Mouse (Mus musculus) limb, embryonic 13.5 days (tissue): Measurements from ENCODE around the gene Scyl2. TPM values are rescaled to one million over a fixed set of nuclear protein-coding genes. Genes with fewer than 3 reads are reported as not detected.
"Not testable (repeated sequence)": the region's sequence is repeated elsewhere in the genome, so short reads cannot be mapped to it uniquely, and the experiment has no call there.

Experiments
- ATAC-seq: fragments of 200-750 bp; cut with Nextera tagmentation; 2 replicates; pipeline ENCODE4 v1.8.0; 2017; ENCODE audit warnings: low read depth, moderate number of reproducible peaks, moderate TSS enrichment; ENCODE audit not compliant: low FRiP score
- H3K27ac ChIP-seq: fragments of 300-500 bp; sonication (generic); 2 replicates; pipeline ENCODE4 v1.5.1; 2015; ENCODE audit warnings: inconsistent platforms, mild to moderate bottlenecking, moderate library complexity
- H3K27me3 ChIP-seq: fragments of 300-500 bp; sonication (generic); 2 replicates; pipeline ENCODE4 v1.6.1; 2015; ENCODE audit warnings: mild to moderate bottlenecking, inconsistent platforms
- H3K36me3 ChIP-seq: fragments of 300-500 bp; sonication (generic); 2 replicates; pipeline ENCODE4 v1.6.1; 2015; ENCODE audit warnings: inconsistent platforms, mild to moderate bottlenecking, moderate library complexity
- H3K4me1 ChIP-seq: fragments of 300-500 bp; sonication (generic); 2 replicates; pipeline ENCODE4 v1.6.1; 2015; ENCODE audit warnings: inconsistent platforms
- H3K4me2 ChIP-seq: fragments of 300-500 bp; sonication (generic); replicated peaks from 2 replicates; pipeline ENCODE4 v1.6.1; 2015; ENCODE audit warnings: inconsistent platforms, mild to moderate bottlenecking, moderate library complexity
- H3K4me3 ChIP-seq: fragments of 300-500 bp; sonication (generic); 2 replicates; pipeline ENCODE4 v1.5.1; 2015; ENCODE audit warnings: moderate library complexity, mild to moderate bottlenecking, inconsistent platforms
- H3K9ac ChIP-seq: fragments of 300-500 bp; sonication (generic); 2 replicates; pipeline ENCODE4 v1.6.1; 2015; ENCODE audit warnings: mild to moderate bottlenecking, inconsistent platforms
- H3K9me3 ChIP-seq: fragments of 300-500 bp; sonication (generic); 2 replicates; pipeline ENCODE4 v1.6.1; 2016; ENCODE audit warnings: inconsistent platforms
- WGBS: fragments of 180-500 bp; shearing (Covaris S2); methylation state at CpG from one replicate; pipeline ENCODE4 v1.1.7; 2015; 5-methylcytosine and 5-hydroxymethylcytosine counted together
- polyA plus RNA-seq: library from polyadenylated mRNA; unstranded; fragments of >200 nt; fragmentation: Nextera tagmentation; extraction: Ambion mirVana; gene quantifications from 2 replicates; pipeline ENCODE4 v1.2.1, GENCODE M21; 2015

The Scyl2 gene
- polyA plus RNA-seq, 1 experiment from 2014 or later: 8.0 TPM

GRCm38 (mm10) chr10:89676609-89677008 is 9.5 kb downstream of the Scyl2 start:
- Histone ChIP-seq H3K9ac (no peak overlapping the region), H3K36me3 (peaks cover 6% of the 10 kb centered on the region; the same call in 1 of the 2 replicates), H3K9me3 (no peaks in the 10 kb centered on the region), H3K4me3 (no peak overlapping the region), H3K27ac (no peak overlapping the region), H3K4me1 (no peaks in the 10 kb centered on the region), H3K4me2 (no peak overlapping the region), H3K27me3 (no peaks in the 10 kb centered on the region)
- WGBS: 77% methylated on average over 4 of the region's 4 CpGs
- no peak for ATAC-seq

- 94% methylated on average over 5 of the region's 5 CpGs for WGBS
- not testable (repeated sequence) for H3K4me3 ChIP-seq, H3K27me3 ChIP-seq, H3K4me2 ChIP-seq, H3K9me3 ChIP-seq, H3K36me3 ChIP-seq, H3K4me1 ChIP-seq, ATAC-seq, H3K27ac ChIP-seq, H3K9ac ChIP-seq
Observed at GRCm38 (mm10) chr10:89670371-89670770, 15.7 kb downstream of the Scyl2 start.

GRCm38 (mm10) chr10:89667571-89667970 is 18.5 kb downstream of the Scyl2 start:
- H3K27me3 ChIP-seq: no peaks in the 10 kb centered on the region
- H3K4me1 ChIP-seq: no peaks in the 10 kb centered on the region
- H3K9ac ChIP-seq: no peak overlapping the region
- ATAC-seq: no peak
- H3K4me2 ChIP-seq: no peak overlapping the region
- no peak overlapping the region for H3K27ac ChIP-seq
- H3K9me3 ChIP-seq: no peaks in the 10 kb centered on the region
- H3K36me3 ChIP-seq: peaks cover 3% of the 10 kb centered on the region
- no peak overlapping the region for H3K4me3 ChIP-seq
- 86% methylated on average over 7 of the region's 7 CpGs for WGBS

GRCm38 (mm10) chr10:89665679-89666078 is 20.4 kb downstream of the Scyl2 start:
- Histone ChIP-seq H3K9ac (no peak overlapping the region), H3K4me1 (no peaks in the 10 kb centered on the region), H3K27ac (no peak overlapping the region), H3K4me2 (no peak overlapping the region), H3K36me3 (peaks cover 15% of the 10 kb centered on the region), H3K27me3 (no peaks in the 10 kb centered on the region), H3K9me3 (no peaks in the 10 kb centered on the region), H3K4me3 (no peak overlapping the region)
- no peak for ATAC-seq
- WGBS: 92% methylated on average over 9 of the region's 9 CpGs

GRCm38 (mm10) chr10:89664977-89665645 is 21.0 kb downstream of the Scyl2 start:
- Histone ChIP-seq H3K4me1 (no peaks in the 10 kb centered on the region), H3K9me3 (no peaks in the 10 kb centered on the region), H3K36me3 (peaks cover 19% of the 10 kb centered on the region), H3K9ac (no peak overlapping the region), H3K4me2 (no peak overlapping the region), H3K27me3 (no peaks in the 10 kb centered on the region), H3K4me3 (no peak overlapping the region), H3K27ac (no peak overlapping the region)
- ATAC-seq: no peak
- 93% methylated on average over 8 of the region's 8 CpGs for WGBS

GRCm38 (mm10) chr10:89656366-89656765 is 29.7 kb downstream of the Scyl2 start:
- Histone ChIP-seq H3K36me3 (peaks cover 76% of the 10 kb centered on the region), H3K27me3 (no peaks in the 10 kb centered on the region), H3K4me3 (no peak overlapping the region), H3K27ac (no peak overlapping the region), H3K9ac (no peak overlapping the region), H3K4me1 (no peaks in the 10 kb centered on the region), H3K9me3 (no peaks in the 10 kb centered on the region), H3K4me2 (no peak overlapping the region)
- 86% methylated on average over 5 of the region's 5 CpGs for WGBS
- no peak for ATAC-seq

- no peak overlapping the region for H3K9ac ChIP-seq
- H3K4me3 ChIP-seq: no peak overlapping the region
- peaks cover 72% of the 10 kb centered on the region for H3K36me3 ChIP-seq
- no peak for ATAC-seq
- 84% methylated on average over 8 of the region's 8 CpGs for WGBS
- no peak overlapping the region for H3K4me2 ChIP-seq
- H3K27ac ChIP-seq: no peak overlapping the region
- no peaks in the 10 kb centered on the region for H3K27me3 ChIP-seq
- H3K9me3 ChIP-seq: no peaks in the 10 kb centered on the region
- no peaks in the 10 kb centered on the region for H3K4me1 ChIP-seq
Observed at GRCm38 (mm10) chr10:89652912-89653311, 33.2 kb downstream of the Scyl2 start.

GRCm38 (mm10) chr10:89651691-89652090 is 34.4 kb downstream of the Scyl2 start:
- Histone ChIP-seq H3K27ac (no peak overlapping the region), H3K9ac (no peak overlapping the region), H3K36me3 (peaks cover 67% of the 10 kb centered on the region), H3K27me3 (no peaks in the 10 kb centered on the region), H3K4me2 (no peak overlapping the region), H3K4me1 (no peaks in the 10 kb centered on the region), H3K9me3 (no peaks in the 10 kb centered on the region), H3K4me3 (no peak overlapping the region)
- ATAC-seq: no peak
- 80% methylated on average over 1 of the region's 1 CpGs for WGBS

- no peak for ATAC-seq
- Histone ChIP-seq H3K4me1 (no peaks in the 10 kb centered on the region), H3K4me2 (no peak overlapping the region), H3K27ac (no peak overlapping the region), H3K9ac (no peak overlapping the region), H3K4me3 (no peak overlapping the region), H3K9me3 (no peaks in the 10 kb centered on the region), H3K36me3 (peaks cover 67% of the 10 kb centered on the region), H3K27me3 (no peaks in the 10 kb centered on the region)
- 85% methylated on average over 9 of the region's 9 CpGs for WGBS
Observed at GRCm38 (mm10) chr10:89646918-89647317, 39.2 kb downstream of the Scyl2 start.

- H3K27ac ChIP-seq: no peak overlapping the region
- peaks cover 32% of the 10 kb centered on the region for H3K36me3 ChIP-seq
- WGBS: 92% methylated on average over 3 of the region's 3 CpGs
- peaks cover 3% of the 10 kb centered on the region; the same call in 1 of the 2 replicates for H3K4me1 ChIP-seq
- no peak overlapping the region for H3K4me3 ChIP-seq
- no peak for ATAC-seq
- no peaks in the 10 kb centered on the region for H3K27me3 ChIP-seq
- no peaks in the 10 kb centered on the region for H3K9me3 ChIP-seq
- no peak overlapping the region for H3K9ac ChIP-seq
- H3K4me2 ChIP-seq: no peak overlapping the region
Observed at GRCm38 (mm10) chr10:89637001-89637400, 49.1 kb downstream of the Scyl2 start.

- no peak for ATAC-seq
- 76% methylated on average over 5 of the region's 5 CpGs for WGBS
- Histone ChIP-seq H3K9me3 (no peaks in the 10 kb centered on the region), H3K4me3 (no peak overlapping the region), H3K27me3 (no peaks in the 10 kb centered on the region), H3K4me1 (peaks cover 3% of the 10 kb centered on the region; the same call in 1 of the 2 replicates), H3K27ac (no peak overlapping the region), H3K9ac (no peak overlapping the region), H3K36me3 (peaks cover 12% of the 10 kb centered on the region), H3K4me2 (no peak overlapping the region)
Observed at GRCm38 (mm10) chr10:89635018-89635417, 51.1 kb downstream of the Scyl2 start.

GRCm38 (mm10) chr10:89633736-89634426 is 52.2 kb downstream of the Scyl2 start:
- no peak for ATAC-seq
- Histone ChIP-seq H3K4me3 (no peak overlapping the region), H3K36me3 (peaks cover 4% of the 10 kb centered on the region; the same call in 1 of the 2 replicates), H3K27ac (no peak overlapping the region), H3K4me1 (peaks cover 3% of the 10 kb centered on the region; the same call in 1 of the 2 replicates), H3K9me3 (no peaks in the 10 kb centered on the region), H3K4me2 (no peak overlapping the region), H3K27me3 (no peaks in the 10 kb centered on the region; the same call in 1 of the 2 replicates), H3K9ac (no peak overlapping the region)
- WGBS: 86% methylated on average over 7 of the region's 7 CpGs
